Comparison of ENCODE assay signal across 8 mouse cellular contexts in the genomic region with DNA sequence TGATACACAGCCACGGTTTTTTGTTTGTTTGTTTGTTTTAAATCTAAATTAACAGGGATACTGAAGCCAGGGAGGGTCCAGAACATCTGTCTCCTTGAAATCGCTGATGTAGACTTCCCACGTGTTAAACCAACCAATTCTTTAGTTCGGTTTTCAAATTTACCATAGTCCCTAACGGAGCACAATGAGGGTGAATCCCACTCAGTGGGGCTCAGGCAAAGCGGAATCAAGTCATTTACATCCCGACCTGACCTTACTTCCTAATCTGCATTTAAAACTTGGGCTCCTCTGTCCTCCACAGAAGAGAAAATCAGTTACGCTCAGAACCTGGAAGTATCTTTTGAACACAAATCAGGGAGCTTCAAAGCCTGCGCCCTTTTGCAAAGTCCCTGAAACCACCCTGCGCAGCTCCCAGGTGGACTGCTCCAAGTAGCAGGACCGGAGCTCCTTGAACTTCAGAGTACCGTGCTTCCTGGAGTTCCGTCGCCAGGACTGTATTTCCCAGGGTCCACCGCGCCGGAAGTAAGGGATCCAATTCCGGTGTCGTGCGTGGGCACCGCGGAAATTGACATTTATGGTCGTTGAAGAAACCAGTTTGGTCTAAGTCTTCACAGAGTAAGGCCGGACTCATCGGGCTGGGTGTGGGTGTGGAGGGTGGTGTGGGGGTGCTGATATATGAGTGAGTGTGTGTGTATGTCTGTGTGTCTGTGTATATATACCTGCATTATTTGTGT. TPM values are rescaled to one million over a fixed set of nuclear protein-coding genes. Genes with fewer than 3 reads are reported as not detected.
A peak's percentile ranks its signal among the peaks of the same experiment; 100 is the strongest.
DNase-seq lines count a peak whose midpoint lies in the region; ATAC-seq and TF ChIP-seq lines count a peak whose summit lies in the region.

No protein-coding gene starts in this region.

- TF ChIP-seq CTCF in G1E (IDR thresholded peaks at IDR 0.05; ENCODE audit: low read depth, low read length): no peak

- H3K4me2 ChIP-seq in forebrain, embryonic 16.5 days (ENCODE audit: low read length): peak overlapping the region; percentile 92
- peak overlapping the region; percentile 75 for H3K4me2 ChIP-seq in lung, embryonic 15.5 days

- H3K4me1 ChIP-seq in G1E (ENCODE audit: insufficient read depth, low read depth, low read length): no peaks in the 10 kb centered on the region
- H3K4me1 ChIP-seq in forebrain, embryonic 16.5 days (replicated peaks; ENCODE audit: control insufficient read depth, insufficient read depth, low read length): peaks cover 8% of the 10 kb centered on the region
- H3K4me1 ChIP-seq in lung, embryonic 15.5 days: peaks cover 11% of the 10 kb centered on the region; the same call in 1 of the 2 replicates

- peak overlapping the region; percentile 70 for H3K4me3 ChIP-seq in G1E (ENCODE audit: low read depth, low read length)
- H3K4me3 ChIP-seq in forebrain, embryonic 16.5 days (replicated peaks; ENCODE audit: low read length): peak overlapping the region; percentile 55
- peak overlapping the region; percentile 70 for H3K4me3 ChIP-seq in lung, embryonic 15.5 days

- peaks cover 22% of the 10 kb centered on the region for H3K36me3 ChIP-seq in G1E (replicated peaks)
- peaks cover 4% of the 10 kb centered on the region; the same call in 1 of the 2 replicates for H3K36me3 ChIP-seq in forebrain, embryonic 16.5 days (ENCODE audit: control insufficient read depth, insufficient read depth)
- peaks cover 12% of the 10 kb centered on the region for H3K36me3 ChIP-seq in lung, embryonic 15.5 days

- peak; percentile 27 for DNase-seq in G1E (ENCODE audit: low spot score)
- DNase-seq in cerebellum, adult 18-20 months: peak; percentile 85 to 89
- peak; percentile 80 for DNase-seq in heart, postnatal 4 days
- peak; percentile 74 to 80 for DNase-seq in layer of hippocampus, adult 8-10 months (ENCODE audit: low spot score in 2 of 2)
- DNase-seq in ovary, adult 18-20 months (ENCODE audit: low spot score): peak; percentile 62
- DNase-seq in thymus, postnatal 0 days (ENCODE audit: low spot score): peak; percentile 72

- peak; percentile 76 for ATAC-seq in G1E (ENCODE audit: extremely low read depth, insufficient number of reproducible peaks, low FRiP score, poor library complexity, severe bottlenecking)
- peak; percentile 96 for ATAC-seq in forebrain, embryonic 16.5 days
- peak; percentile 91 for ATAC-seq in lung, embryonic 15.5 days (ENCODE audit: borderline replicate concordance, extremely low read depth, low FRiP score, low TSS enrichment)

- H3K27me3 ChIP-seq in G1E (ENCODE audit: insufficient read depth, low read length): no peaks in the 10 kb centered on the region; the same call in 1 of the 2 replicates
- no peaks in the 10 kb centered on the region for H3K27me3 ChIP-seq in forebrain, embryonic 16.5 days (replicated peaks; ENCODE audit: control insufficient read depth, insufficient read depth, low read length)
- no peaks in the 10 kb centered on the region for H3K27me3 ChIP-seq in lung, embryonic 15.5 days

- WGBS in forebrain, embryonic 16.5 days: under 1% methylated on average over 25 of the region's 25 CpGs
- under 1% methylated on average over 25 of the region's 25 CpGs for WGBS in lung, embryonic 15.5 days

- no peaks in the 10 kb centered on the region for H3K9me3 ChIP-seq in G1E (replicated peaks)
- no peaks in the 10 kb centered on the region for H3K9me3 ChIP-seq in forebrain, embryonic 16.5 days (ENCODE audit: control insufficient read depth, low read length)
- H3K9me3 ChIP-seq in lung, embryonic 15.5 days: no peaks in the 10 kb centered on the region

- peak overlapping the region; percentile 54 for H3K9ac ChIP-seq in forebrain, embryonic 16.5 days (replicated peaks; ENCODE audit: low read depth, low read length)
- H3K9ac ChIP-seq in lung, embryonic 15.5 days: peak overlapping the region; percentile 63

- H3K27ac ChIP-seq in forebrain, embryonic 16.5 days (ENCODE audit: low read length): no peak overlapping the region
- peak overlapping the region; percentile 47 for H3K27ac ChIP-seq in lung, embryonic 15.5 days

RNA-seq across cellular contexts. Expression of a gene that starts 2.5 kb away (rescaled TPM):
- total RNA-seq in G1E (2014; fragmentation: Nextera tagmentation): 6.0 and 8.0 TPM in 2 replicates
- 6.2 and 6.3 TPM in 2 replicates for total RNA-seq in G1E (2017)
- polyA plus RNA-seq in G1E (2012): 0.13 and 0.14 TPM in 2 replicates
- polyA plus RNA-seq in forebrain, embryonic 16.5 days (2015; fragmentation: Nextera tagmentation; extraction: Ambion mirVana): 2.4 and 2.7 TPM in 2 replicates
- 1 to 10 TPM; 5.7 to 6.4 TPM for total RNA-seq in heart, postnatal 4 days (2021)
- 10 to 100 TPM in 1 of 4 experiments, 1 to 10 TPM in 3; 8.6 to 10.6 (median 9.3) TPM for total RNA-seq in layer of hippocampus, adult 8-10 months (2022)
- 1.9 and 2.5 TPM in 2 replicates for polyA plus RNA-seq in lung, embryonic 15.5 days (2015; fragmentation: Nextera tagmentation; extraction: Ambion mirVana)
- polyA plus RNA-seq in thymus, postnatal 0 days (2015; fragmentation: Nextera tagmentation; extraction: Ambion mirVana): 2.3 and 3.1 TPM in 2 replicates

RNA-seq across cellular contexts. Expression of a gene that starts 33.9 kb away (rescaled TPM):
- total RNA-seq in G1E (2014; fragmentation: Nextera tagmentation): 9.6 TPM in 2 replicates
- total RNA-seq in G1E (2017): 8.9 and 9.2 TPM in 2 replicates
- 0.15 and 0.33 TPM in 2 replicates for polyA plus RNA-seq in G1E (2012)
- polyA plus RNA-seq in forebrain, embryonic 16.5 days (2015; fragmentation: Nextera tagmentation; extraction: Ambion mirVana): 12.2 and 14.0 TPM in 2 replicates
- 1 to 10 TPM; 2.3 to 3.0 TPM for total RNA-seq in heart, postnatal 4 days (2021)
- total RNA-seq in layer of hippocampus, adult 8-10 months (2022): 1 to 10 TPM; 3.8 to 4.9 (median 4.3) TPM
- 8.4 and 8.5 TPM in 2 replicates for polyA plus RNA-seq in lung, embryonic 15.5 days (2015; fragmentation: Nextera tagmentation; extraction: Ambion mirVana)
- 4.3 and 4.7 TPM in 2 replicates for polyA plus RNA-seq in thymus, postnatal 0 days (2015; fragmentation: Nextera tagmentation; extraction: Ambion mirVana)

RNA-seq across cellular contexts. Expression of a gene that starts 52.9 kb away (rescaled TPM):
- total RNA-seq in G1E (2014; fragmentation: Nextera tagmentation) (17.5 and 19.6 TPM in 2 replicates), G1E (2017) (12.2 and 15.5 TPM in 2 replicates)
- polyA plus RNA-seq in G1E (2012): 0.22 and 0.29 TPM in 2 replicates
- 1.9 and 2.1 TPM in 2 replicates for polyA plus RNA-seq in forebrain, embryonic 16.5 days (2015; fragmentation: Nextera tagmentation; extraction: Ambion mirVana)
- 1 to 10 TPM; 2.8 to 3.6 TPM for total RNA-seq in heart, postnatal 4 days (2021)
- 1 to 10 TPM; 2.6 to 3.2 (median 2.9) TPM for total RNA-seq in layer of hippocampus, adult 8-10 months (2022)
- polyA plus RNA-seq in lung, embryonic 15.5 days (2015; fragmentation: Nextera tagmentation; extraction: Ambion mirVana): 3.6 and 4.3 TPM in 2 replicates
- 4.1 and 4.7 TPM in 2 replicates for polyA plus RNA-seq in thymus, postnatal 0 days (2015; fragmentation: Nextera tagmentation; extraction: Ambion mirVana)

Comparison
In these comparisons a context has a peak if more than half of its experiments do, and no peak if none do; other contexts are left out.
1. DNase-seq: peak in every context shown above with its lines; median percentile 87 in cerebellum, adult 18-20 months; 80 in heart, postnatal 4 days; 77 in layer of hippocampus, adult 8-10 months; 72 in thymus, postnatal 0 days; 62 in ovary, adult 18-20 months; 27 in G1E.